In the genomic region with DNA sequence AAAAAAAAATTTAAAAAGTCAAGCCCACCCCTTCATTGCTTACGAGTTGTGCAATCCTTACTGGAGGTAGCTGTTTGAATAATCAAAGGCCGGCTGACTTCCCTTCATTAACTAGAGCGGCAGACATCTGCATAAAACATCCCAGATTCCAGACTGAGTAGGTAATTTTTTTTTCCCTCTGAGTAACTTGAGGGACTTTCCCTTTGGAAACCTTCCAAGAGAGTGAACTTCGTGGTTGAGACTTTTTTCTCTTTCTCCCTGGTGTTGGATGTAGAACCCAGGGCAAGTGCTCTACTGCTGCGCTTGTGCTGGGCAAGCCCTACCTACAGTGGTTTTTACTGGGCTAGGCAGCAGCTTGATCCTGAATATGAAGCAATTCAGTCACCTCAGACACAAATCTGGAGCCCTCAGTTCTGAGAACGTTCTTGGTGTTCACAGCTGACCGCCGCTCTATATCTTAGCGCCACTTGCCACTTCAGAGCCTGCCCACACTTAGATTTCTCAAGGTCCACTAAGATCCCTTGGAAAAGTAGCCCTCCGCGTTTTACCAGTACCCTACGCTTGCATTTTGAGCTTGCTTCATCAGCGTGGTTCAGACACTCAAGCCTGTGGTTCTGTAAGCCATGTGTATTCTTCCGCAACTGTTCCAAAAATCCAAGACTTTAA, we compare ENCODE assay signal across 7 mouse cellular contexts.
DNase-seq lines count a peak whose midpoint lies in the region; ATAC-seq and TF ChIP-seq lines count a peak whose summit lies in the region.

No protein-coding gene starts in this region.

- no peak for ATAC-seq in forebrain, embryonic 12.5 days (ENCODE audit: low FRiP score)
- peak; percentile 43 for ATAC-seq in kidney, postnatal 0 days (replicated peaks; ENCODE audit: low FRiP score, low read depth)

- no peak for TF ChIP-seq CTCF in thymus, adult 2 months (IDR thresholded peaks at IDR 0.05; ENCODE audit: borderline replicate concordance, control insufficient read depth, extremely low read depth, insufficient read depth, low read length, poor library complexity)
- no peak for TF ChIP-seq CTCF in kidney, postnatal 0 days (IDR thresholded peaks at IDR 0.05; ENCODE audit: low read depth)
- TF ChIP-seq CTCF in olfactory bulb, adult 2 months (IDR thresholded peaks at IDR 0.05; ENCODE audit: insufficient read depth, low read depth, low read length), result no peak

- H3K27me3 ChIP-seq in thymus, adult 2 months (ENCODE audit: control insufficient read depth, insufficient read depth, low read length), result no peaks in the 10 kb centered on the region
- peaks cover 4% of the 10 kb centered on the region; the same call in 1 of the 2 replicates for H3K27me3 ChIP-seq in forebrain, embryonic 12.5 days
- H3K27me3 ChIP-seq in kidney, postnatal 0 days (ENCODE audit: insufficient read depth, low read length), result no peaks in the 10 kb centered on the region

- no peak overlapping the region for H3K9ac ChIP-seq in forebrain, embryonic 12.5 days
- H3K9ac ChIP-seq in kidney, postnatal 0 days (ENCODE audit: low read depth, low read length), result no peak overlapping the region

- H3K36me3 ChIP-seq in thymus, adult 2 months (ENCODE audit: control insufficient read depth, insufficient read depth, low read length), result no peaks in the 10 kb centered on the region
- H3K36me3 ChIP-seq in forebrain, embryonic 12.5 days (replicated peaks), result no peaks in the 10 kb centered on the region
- H3K36me3 ChIP-seq in kidney, postnatal 0 days (ENCODE audit: insufficient read depth, low read length), result no peaks in the 10 kb centered on the region

- no peak for TF ChIP-seq POLR2A in thymus, adult 2 months (IDR thresholded peaks at IDR 0.05; ENCODE audit: control insufficient read depth, extremely low read depth, insufficient read depth, low read length, poor library complexity)
- TF ChIP-seq POLR2A in olfactory bulb, adult 2 months (IDR thresholded peaks at IDR 0.05; ENCODE audit: insufficient read depth, low read depth, low read length), result no peak

- no peak overlapping the region for H3K4me3 ChIP-seq in thymus, adult 2 months (ENCODE audit: control insufficient read depth, insufficient read depth, low read length)
- no peak overlapping the region for H3K4me3 ChIP-seq in forebrain, embryonic 12.5 days (replicated peaks)
- no peak overlapping the region for H3K4me3 ChIP-seq in kidney, postnatal 0 days (replicated peaks; ENCODE audit: low read depth, low read length)
- no peak overlapping the region for H3K4me3 ChIP-seq in olfactory bulb, adult 2 months (ENCODE audit: insufficient read depth, low read depth, low read length)

- peaks cover 5% of the 10 kb centered on the region for H3K4me1 ChIP-seq in thymus, adult 2 months (replicated peaks; ENCODE audit: control insufficient read depth, insufficient read depth, low read length)
- H3K4me1 ChIP-seq in forebrain, embryonic 12.5 days, result peaks cover 34% of the 10 kb centered on the region
- peaks cover 41% of the 10 kb centered on the region for H3K4me1 ChIP-seq in kidney, postnatal 0 days (replicated peaks; ENCODE audit: insufficient read depth, low read length)
- peaks cover 44% of the 10 kb centered on the region for H3K4me1 ChIP-seq in olfactory bulb, adult 2 months (ENCODE audit: control insufficient read depth, insufficient read depth, low read length)

- DNase-seq in thymus, adult 2 months, result no peak
- DNase-seq in thymus, postnatal 36 days, result no peak
- peak; percentile 91 for DNase-seq in kidney, postnatal 0 days (ENCODE audit: low spot score)
- no peak for DNase-seq in left cerebral cortex, adult 11 months (ENCODE audit: low spot score)
- DNase-seq in ovary, postnatal 14 days (ENCODE audit: low spot score), result no peak

- no peaks in the 10 kb centered on the region for H3K9me3 ChIP-seq in forebrain, embryonic 12.5 days
- no peaks in the 10 kb centered on the region for H3K9me3 ChIP-seq in kidney, postnatal 0 days (replicated peaks; ENCODE audit: low read length)

- WGBS in thymus, adult 2 months, result 82% methylated on average over 14 of the region's 14 CpGs
- 48% methylated on average over 14 of the region's 14 CpGs for WGBS in forebrain, embryonic 12.5 days
- WGBS in kidney, postnatal 0 days, result 32% methylated on average over 14 of the region's 14 CpGs
- 59% methylated on average over 14 of the region's 14 CpGs for WGBS in olfactory bulb, adult 2 months

- peak overlapping the region; percentile 28; the same call in 1 of the 2 replicates for H3K27ac ChIP-seq in thymus, adult 2 months (ENCODE audit: control insufficient read depth, insufficient read depth, low read length)
- H3K27ac ChIP-seq in forebrain, embryonic 12.5 days, result peak overlapping the region; percentile 65
- peak overlapping the region; percentile 95 for H3K27ac ChIP-seq in kidney, postnatal 0 days
- H3K27ac ChIP-seq in olfactory bulb, adult 2 months (ENCODE audit: insufficient read depth, low read depth, low read length), result peak overlapping the region; percentile 54

- peak overlapping the region; percentile 51; the same call in 1 of the 2 replicates for H3K4me2 ChIP-seq in forebrain, embryonic 12.5 days
- peak overlapping the region; percentile 10; the same call in 1 of the 2 replicates for H3K4me2 ChIP-seq in kidney, postnatal 0 days (ENCODE audit: low read length)

Comparison
In these comparisons a context has a peak if more than half of its experiments do, and no peak if none do; other contexts are left out.
1. H3K27ac ChIP-seq: peak in every context shown above with its lines; median percentile 95 in kidney, postnatal 0 days; 65 in forebrain, embryonic 12.5 days; 54 in olfactory bulb, adult 2 months; 28 in thymus, adult 2 months.